Mouse (Mus musculus): ENCODE results near the gene Soat2.

GRCm38 (mm10) chr15:102135522-102136128, 14.7 kb upstream of the Soat2 start:
- no peak for TF ChIP-seq POLR2A (IDR thresholded peaks at IDR 0.05; ENCODE audit: control insufficient read depth, low read depth, low read length)
- TF ChIP-seq CTCF (IDR thresholded peaks at IDR 0.05; ENCODE audit: control insufficient read depth, insufficient read depth, insufficient replicate concordance, low read depth, low read length) = no peak
